Mouse (Mus musculus) kidney, postnatal 36 days (tissue): Measurements from ENCODE around the gene Gins1.

ENCODE experiments used
- DNase-seq, 2 experiments: peaks; one replicate each; pipeline ENCODE4 v3.0.0; 2021 to 2022; ENCODE audit warnings: mixed read lengths in 2 of 2

Gene Gins1

DNA sequence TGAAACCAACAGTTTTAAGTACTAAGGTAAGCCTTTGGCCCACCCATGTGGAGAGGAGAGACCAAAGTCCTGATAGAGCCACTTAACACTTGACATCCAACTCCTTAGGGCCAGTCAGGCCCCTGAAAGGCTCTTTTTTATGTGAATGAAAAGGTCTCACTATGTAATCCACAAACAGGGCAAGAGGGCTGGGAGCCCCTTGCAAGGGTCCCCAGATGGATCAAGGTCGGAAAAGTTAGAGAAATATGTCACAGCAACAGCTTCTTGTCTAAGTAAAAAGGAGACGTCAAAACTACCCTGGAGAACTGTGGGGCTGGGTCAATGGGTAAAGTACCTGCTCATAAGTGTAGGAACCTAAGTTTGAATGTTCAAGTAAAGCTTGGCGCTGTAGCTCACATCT, 59.4 kb downstream of the Gins1 start:
- DNase-seq: no peak

DNA sequence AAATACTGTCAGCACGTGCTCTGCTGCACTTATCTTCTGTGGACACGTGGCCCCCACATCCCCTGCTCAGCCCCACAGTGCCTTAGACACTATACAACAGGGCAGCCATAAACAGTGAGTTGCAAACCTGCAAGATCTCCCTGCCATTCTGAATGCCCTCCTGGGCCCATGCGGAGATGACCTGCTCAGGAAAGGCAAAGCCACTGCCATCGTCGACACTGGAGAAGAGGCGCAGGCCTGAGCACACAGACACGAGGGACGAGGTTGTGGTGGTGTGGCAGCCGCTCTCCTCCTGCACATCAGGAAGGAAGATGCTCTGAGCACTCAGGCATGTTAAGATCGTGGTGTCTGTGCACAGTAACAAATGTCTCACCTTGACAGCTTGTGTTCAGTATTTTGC, 60.8 kb downstream of the Gins1 start:
- no peak for DNase-seq

DNA sequence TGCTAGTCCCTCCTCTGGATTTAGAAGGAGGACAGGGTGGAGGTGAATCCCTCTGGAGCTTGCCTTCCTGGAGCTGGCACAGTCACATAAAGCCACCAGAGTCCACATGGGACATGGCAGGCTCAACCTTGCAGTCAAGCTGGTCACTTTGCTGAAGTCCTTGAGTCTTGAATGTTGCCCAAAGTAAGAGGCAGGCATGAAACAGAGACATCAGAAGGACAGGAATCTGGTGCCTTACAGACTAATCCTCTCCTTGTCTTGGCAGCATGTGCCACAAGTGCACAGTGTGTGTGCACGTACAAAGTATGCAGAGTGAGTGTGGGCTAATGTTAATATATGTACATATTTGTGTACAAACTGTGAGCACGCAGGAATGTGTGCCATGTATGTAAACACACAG, 62.3 kb downstream of the Gins1 start:
- DNase-seq: no peak

DNA sequence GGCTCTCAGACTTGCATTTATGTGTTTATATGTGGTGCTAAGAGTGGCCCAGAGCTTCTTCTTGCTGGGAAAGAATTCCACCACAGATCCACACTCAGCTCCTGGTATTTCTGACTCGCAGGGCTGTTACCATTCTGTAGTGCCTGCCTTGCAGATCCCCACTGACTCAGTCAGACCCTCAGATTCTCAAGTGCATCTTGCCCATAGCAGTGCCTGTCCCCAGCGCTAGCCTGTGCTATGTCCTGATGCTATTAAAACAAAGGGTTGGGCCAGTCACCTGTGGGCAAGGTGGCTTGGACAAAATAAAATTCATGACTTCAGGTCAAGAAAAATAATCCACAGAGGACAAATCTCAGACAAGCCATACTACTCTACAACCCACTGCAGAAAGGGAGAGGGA, 64.0 kb downstream of the Gins1 start:
- DNase-seq: no peak

DNA sequence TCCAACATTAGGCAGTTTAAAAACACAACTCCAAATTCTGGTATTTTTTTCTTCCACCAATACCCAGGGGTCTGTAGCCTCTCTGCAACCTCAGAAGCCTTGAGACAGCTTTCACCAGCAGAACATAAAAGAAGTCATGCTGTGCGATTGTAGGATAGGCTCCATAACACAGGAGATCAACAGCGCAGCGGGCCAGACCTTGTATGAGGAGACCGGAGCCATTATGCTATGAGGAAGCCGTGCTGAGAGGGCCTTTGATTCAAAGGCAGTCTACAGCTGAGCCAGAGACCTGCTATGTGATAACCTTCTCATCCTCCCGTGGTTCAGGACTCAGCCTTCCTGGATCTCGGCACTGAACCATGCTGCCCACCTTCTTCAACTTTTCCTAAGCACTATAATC, 66.7 kb downstream of the Gins1 start:
- no peak for DNase-seq

DNA sequence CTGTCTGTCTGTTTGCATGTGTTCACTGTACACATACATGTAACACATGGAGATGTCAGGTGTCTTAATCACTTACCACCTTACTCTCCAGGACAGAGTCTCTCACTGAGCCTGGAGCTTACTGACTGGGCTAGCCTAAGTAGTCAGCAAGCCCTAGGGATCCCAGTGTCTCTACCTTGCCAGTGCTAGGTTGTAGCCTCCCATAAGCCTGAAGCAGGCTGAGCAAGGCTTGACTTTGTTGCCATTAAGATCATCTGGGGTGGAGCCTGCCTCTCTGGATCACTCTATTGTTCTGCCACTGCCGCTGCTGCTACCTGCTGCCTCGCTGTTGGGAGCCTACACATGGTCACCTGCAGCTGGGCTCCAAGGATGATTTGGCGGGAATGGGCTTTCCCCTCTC, 67.5 kb downstream of the Gins1 start:
- no peak for DNase-seq

DNA sequence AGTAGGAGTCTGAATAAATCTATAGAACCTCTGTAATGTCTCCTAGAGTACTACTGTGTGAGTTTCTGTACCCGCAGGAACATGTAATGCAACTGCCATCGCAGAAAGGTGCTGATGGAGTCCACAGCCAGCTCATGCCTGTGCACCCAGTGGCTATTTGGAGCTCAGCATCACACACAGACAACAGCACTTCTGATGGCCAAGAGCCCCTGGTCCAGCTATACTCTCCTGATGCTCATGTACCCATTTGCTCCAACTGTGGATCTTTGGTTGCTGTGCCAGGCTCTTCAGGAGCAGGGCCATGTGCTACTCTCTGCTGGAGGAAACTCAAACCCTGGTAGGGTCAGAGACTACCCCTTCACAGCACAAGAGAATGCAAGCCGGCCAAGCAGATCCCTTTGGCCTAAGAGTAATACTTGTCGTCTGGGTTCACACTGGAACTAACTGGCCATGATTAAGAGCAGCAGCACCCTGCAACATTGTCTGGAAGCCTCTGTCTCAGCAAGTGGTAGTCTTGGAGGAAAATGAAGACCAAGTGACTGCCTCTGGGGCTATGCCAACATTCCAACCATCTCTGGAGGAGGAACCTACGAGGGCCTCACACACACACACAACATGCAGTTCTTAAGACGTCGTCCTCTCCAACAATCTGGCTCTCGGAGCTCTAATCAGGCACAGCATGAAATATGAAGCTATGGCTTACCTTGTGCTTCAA, 68.4 kb downstream of the Gins1 start:
- no peak for DNase-seq

DNA sequence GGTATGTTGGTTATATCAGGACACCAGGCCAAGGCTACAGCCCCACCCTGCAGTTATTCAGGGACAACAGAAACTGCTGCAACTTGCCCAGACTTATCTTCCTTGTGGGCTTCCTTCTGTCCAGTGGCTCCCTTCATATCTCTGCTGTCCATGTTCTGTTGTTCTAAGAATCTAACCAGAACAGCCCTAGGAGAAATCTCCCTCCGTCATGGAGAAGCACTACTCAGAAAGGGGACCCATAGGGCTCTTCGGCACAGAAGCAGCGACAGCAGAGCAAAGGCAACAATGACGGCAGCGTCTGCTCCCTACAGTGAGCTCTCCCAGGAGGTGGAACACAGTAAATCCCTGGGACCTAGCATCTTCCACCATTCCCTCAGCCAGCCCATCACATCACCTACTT, 71.7 kb downstream of the Gins1 start:
- DNase-seq: no peak

DNA sequence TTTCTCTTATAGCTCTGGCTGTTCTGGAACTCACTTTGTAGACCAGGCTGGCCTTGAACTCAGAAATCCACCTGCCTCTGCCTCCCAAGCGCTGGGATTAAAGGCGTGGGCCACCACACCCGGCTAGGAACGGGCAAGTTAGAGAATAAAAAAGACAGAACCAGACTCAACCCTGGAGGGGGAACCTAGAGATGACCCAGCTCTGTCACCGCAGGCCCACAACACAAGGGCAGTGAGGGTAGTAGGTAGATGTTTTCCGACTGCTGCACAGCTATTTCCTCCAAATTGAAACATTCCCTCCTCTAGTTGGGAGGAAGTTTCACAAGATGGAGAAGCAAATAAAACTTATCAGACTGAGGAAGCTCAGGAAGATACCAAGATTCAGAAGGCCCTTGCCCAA, 72.5 kb downstream of the Gins1 start:
- DNase-seq: no peak

DNA sequence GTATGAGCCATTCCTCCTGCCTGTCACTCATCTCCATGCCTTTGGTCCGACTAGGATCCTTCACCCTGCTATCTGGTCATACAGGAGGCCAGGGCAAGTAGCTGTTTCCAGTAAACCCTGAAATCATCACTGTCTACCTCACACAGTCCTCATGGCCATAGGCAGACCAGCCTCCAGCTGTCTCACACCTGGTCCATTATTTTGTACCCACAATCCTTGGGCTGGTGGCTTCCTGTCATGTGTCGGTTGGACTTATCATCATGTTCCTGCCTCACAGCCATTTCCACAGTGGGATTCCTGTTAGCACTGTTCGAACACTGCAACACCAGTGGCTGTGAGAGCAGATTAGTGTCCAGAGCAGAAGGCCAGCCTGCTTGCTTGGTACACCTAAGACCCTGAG, 73.6 kb downstream of the Gins1 start:
- DNase-seq: no peak

DNA sequence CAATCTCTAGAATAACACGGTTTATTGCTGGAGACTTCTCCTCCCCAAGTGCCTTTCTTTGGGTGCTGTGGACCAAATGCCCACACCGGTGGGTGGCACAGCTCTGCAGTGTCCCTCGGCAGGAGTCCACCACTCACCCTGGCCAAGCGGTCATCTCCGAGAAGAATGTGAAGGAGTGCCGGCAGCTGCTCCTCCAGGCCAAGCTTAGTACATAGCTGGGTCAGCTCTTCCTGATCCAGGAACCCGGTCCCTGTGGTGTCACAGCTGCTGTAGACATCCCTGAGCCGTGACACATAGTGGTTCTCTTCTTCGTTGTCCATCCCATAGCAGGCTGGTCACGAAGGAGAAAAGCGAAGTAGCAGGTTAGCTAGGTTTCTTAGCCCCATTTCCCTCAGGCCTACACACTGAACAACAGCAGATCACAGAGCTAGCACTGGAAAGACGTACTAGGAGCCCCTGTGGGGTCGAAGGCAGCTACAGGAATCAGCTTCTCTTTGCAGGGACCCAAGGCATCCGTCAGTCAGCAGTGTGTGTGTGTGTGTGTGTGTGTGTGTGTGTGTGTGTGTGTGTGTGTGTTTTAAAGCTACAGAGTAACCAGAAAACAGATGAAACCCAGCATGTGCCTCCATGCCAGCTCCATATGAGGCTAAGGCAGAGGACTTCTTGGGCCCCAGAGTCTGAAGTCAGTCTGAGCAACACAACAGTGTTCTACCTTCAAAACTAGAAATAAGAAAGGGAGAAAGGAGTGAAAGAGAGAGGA, 74.8 kb downstream of the Gins1 start:
- no peak for DNase-seq
